Mouse (Mus musculus) adrenal gland, adult 10 weeks (tissue): ENCODE results near the gene Gm5065. TPM values are rescaled to one million over a fixed set of nuclear protein-coding genes. Genes with fewer than 3 reads are reported as not detected.

Experiments
- polyA plus RNA-seq: library from polyadenylated mRNA; stranded (reverse); fragments of 350-450 nt; fragmentation: Illumina TruSeq; extraction: RNeasy Lipid Tissue Mini Kit (QIAGEN cat#74804); gene quantifications from one replicate; pipeline ENCODE4 v1.2.3, GENCODE M21; 2014; ENCODE audit warnings: low read depth, low replicate concordance

The Gm5065 gene
- not detected for polyA plus RNA-seq

DNA sequence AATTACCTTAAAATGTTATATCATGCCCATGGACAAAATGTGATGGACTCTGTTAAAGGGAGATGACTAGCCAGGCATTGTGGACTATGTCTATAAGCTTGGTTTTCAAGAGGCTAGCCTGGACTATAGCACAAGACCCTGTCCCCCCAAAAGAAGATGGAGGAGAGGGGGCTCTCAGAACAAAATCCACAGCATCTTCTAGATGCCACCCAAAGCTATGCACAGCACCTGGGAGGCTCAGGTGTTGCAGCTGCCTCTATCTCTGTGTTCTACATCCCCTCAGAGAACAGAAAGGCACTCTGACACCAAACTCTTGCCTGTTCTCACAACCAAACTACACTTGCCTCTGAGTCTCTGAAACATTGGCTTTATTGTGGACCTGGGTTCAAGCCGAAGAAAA lies at the start of gene Gm5065:
Gene Gm5065 (plus strand): TSS at position 301 of the 400 bp plus-strand sequence.

DNA sequence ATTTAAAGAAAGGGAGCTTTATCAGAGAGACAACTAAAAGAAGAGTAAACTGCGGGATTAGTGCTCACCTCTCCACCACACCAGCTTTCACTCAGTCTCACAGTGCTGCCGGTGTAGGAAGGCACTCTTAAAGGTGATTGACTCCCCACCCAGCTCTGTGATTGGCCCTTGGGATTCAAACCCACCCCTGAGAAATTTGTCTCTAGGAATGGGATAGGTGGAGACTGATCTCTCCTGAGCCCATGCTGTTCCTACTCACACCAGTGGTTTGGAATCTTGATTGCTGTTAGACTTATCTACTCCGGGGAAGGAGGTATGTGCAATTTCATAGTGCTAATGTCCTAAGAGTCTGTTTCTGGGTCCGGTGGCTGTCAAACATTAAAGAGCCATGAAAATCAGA lies 598 bp downstream of the Gm5065 start, which contains the start of gene Nlrp2:
Gene Nlrp2 (minus strand): TSS at position 101 of the 400 bp plus-strand sequence.

Other genes with a start within 250 kb of the Gm5065 start
- gene Rfpl4, start 233.6 kb upstream of the Gm5065 start, polyA plus RNA-seq, result not detected
- gene Rasl2-9, start 224.6 kb upstream of the Gm5065 start, polyA plus RNA-seq, result 1.5 TPM
- not detected for gene Vmn1r55, start 200.9 kb upstream of the Gm5065 start, polyA plus RNA-seq
- gene Vmn1r56, start 153.8 kb upstream of the Gm5065 start, polyA plus RNA-seq, result not detected
- not detected for gene Vmn1r57, start 132.0 kb upstream of the Gm5065 start, polyA plus RNA-seq
- not detected for gene Nlrp2, start 498 bp downstream of the Gm5065 start, polyA plus RNA-seq
- not detected for gene Vmn1r58, start 62.9 kb downstream of the Gm5065 start, polyA plus RNA-seq
- not detected for gene Vmn1r59, start 106.2 kb downstream of the Gm5065 start, polyA plus RNA-seq
- gene Vmn2r28, start 143.4 kb downstream of the Gm5065 start, polyA plus RNA-seq, result not detected
- gene Vmn1r60, start 196.8 kb downstream of the Gm5065 start, polyA plus RNA-seq, result not detected